Mouse (Mus musculus) E14TG2a.4 (cell line): ENCODE results near the gene Auh.

Experiments used
- CTCF ChIP-seq: conservative IDR thresholded peaks from 2 replicates; pipeline ENCODE4 v1.5.1; 2014; ENCODE audit warnings: low read length
- NANOG ChIP-seq: IDR thresholded peaks from 2 replicates; pipeline ENCODE4 v1.6.1; 2014; ENCODE audit warnings: borderline replicate concordance, low read length, mixed read lengths
- POU5F1 ChIP-seq: IDR thresholded peaks from 2 replicates; pipeline ENCODE4 v1.6.1; 2014; ENCODE audit warnings: low read length, borderline replicate concordance

GRCm38 (mm10) chr13:52849394-52849801, 80.1 kb downstream of the Auh start:
- TF ChIP-seq CTCF (no peak), POU5F1 (no peak), NANOG (no peak)
